Comparison of ENCODE assay signal across 9 mouse cellular contexts in genomic region chr9:107961881-107962280, GRCm38 (mm10). TPM values are rescaled to one million over a fixed set of nuclear protein-coding genes. Genes with fewer than 3 reads are reported as not detected.
DNase-seq lines count a peak whose midpoint lies in the region; ATAC-seq and TF ChIP-seq lines count a peak whose summit lies in the region.
"Had no signal": no experiment of that assay in that cellular context is flagged by ENCODE, and none has a peak within 500 bp of the region (broad histone marks: within the 10 kb centered on the region; RNA-seq: fewer than 3 reads in every experiment).

No protein-coding gene starts in this region.

- peak overlapping the region; percentile 29 for H3K4me2 ChIP-seq in hindbrain, embryonic 13.5 days

- no peak overlapping the region for H3K4me3 ChIP-seq in hindbrain, embryonic 13.5 days
- no peak overlapping the region for H3K4me3 ChIP-seq in liver, adult 2 months (ENCODE audit: insufficient read depth, low read depth, low read length)

- peak; percentile 54 for ATAC-seq in hindbrain, embryonic 13.5 days (ENCODE audit: low FRiP score)
- ATAC-seq in erythroid progenitor cell, adult 5-6 weeks (replicated peaks; ENCODE audit: low FRiP score, poor library complexity, severe bottlenecking), result no peak

- H3K9ac ChIP-seq in hindbrain, embryonic 13.5 days, result peak overlapping the region; percentile 51
- H3K9ac ChIP-seq in liver, adult 2 months (ENCODE audit: low read depth, low read length), result no peak overlapping the region

- no peak for TF ChIP-seq POLR2A in liver, adult 2 months (IDR thresholded peaks at IDR 0.05; ENCODE audit: extremely low read depth, insufficient read depth, low read length)

- 57% methylated on average over 5 of the region's 5 CpGs for WGBS in hindbrain, embryonic 13.5 days
- 83% methylated on average over 5 of the region's 5 CpGs for WGBS in liver, adult 2 months

- no peaks in the 10 kb centered on the region for H3K27me3 ChIP-seq in hindbrain, embryonic 13.5 days
- no peaks in the 10 kb centered on the region for H3K27me3 ChIP-seq in liver, adult 2 months (ENCODE audit: control insufficient read depth, insufficient read depth, low read length)

- no peaks in the 10 kb centered on the region for H3K79me2 ChIP-seq in liver, adult 2 months (ENCODE audit: control insufficient read depth, insufficient read depth, low read length)

- H3K9me3 ChIP-seq in hindbrain, embryonic 13.5 days, result no peaks in the 10 kb centered on the region

- peak; percentile 35 for DNase-seq in kidney, postnatal 14 days
- no peak for DNase-seq in kidney, adult 8-10 months
- peak; percentile 59 for DNase-seq in adipocyte (ENCODE audit: low spot score)
- no peak for DNase-seq in liver, adult 2 months (ENCODE audit: extremely low read depth, low read depth, low spot score)
- peak; percentile 80 for DNase-seq in telencephalon, adult 2 months (ENCODE audit: low read depth, low spot score)
- no peak for DNase-seq in gastrocnemius, adult 8-10 months (ENCODE audit: low spot score in 2 of 2)

- H3K27ac ChIP-seq in hindbrain, embryonic 13.5 days, result peak overlapping the region; percentile 77
- no peak overlapping the region for H3K27ac ChIP-seq in liver, adult 2 months (replicated peaks; ENCODE audit: insufficient read depth, low read depth, low read length)

- peak; percentile 25; the same call in 1 of the 2 replicates for TF ChIP-seq CTCF in liver, adult 2 months (IDR thresholded peaks at IDR 0.05; ENCODE audit: low read depth, low read length)

- peaks cover 9% of the 10 kb centered on the region; the same call in 1 of the 2 replicates for H3K36me3 ChIP-seq in hindbrain, embryonic 13.5 days
- no peaks in the 10 kb centered on the region for H3K36me3 ChIP-seq in liver, adult 2 months (ENCODE audit: control insufficient read depth, insufficient read depth, low read length)

- peaks cover 17% of the 10 kb centered on the region for H3K4me1 ChIP-seq in hindbrain, embryonic 13.5 days (replicated peaks)
- no peaks in the 10 kb centered on the region for H3K4me1 ChIP-seq in liver, adult 2 months (ENCODE audit: control insufficient read depth, insufficient read depth, low read length)

RNA-seq across cellular contexts. Expression of gene Traip, which starts 11.9 kb away (rescaled TPM):
- polyA plus RNA-seq in hindbrain, embryonic 13.5 days (2015; fragmentation: Nextera tagmentation; extraction: Ambion mirVana), result 7.7 and 9.5 TPM in 2 replicates
- total RNA-seq in liver, adult 2 months (2014; rRNA removed), result 0.18 and 0.40 TPM in 2 replicates
- polyA plus RNA-seq in liver, adult 2 months (2012; rRNA removed), result 0.12 and 0.21 TPM in 2 replicates
- total RNA-seq in erythroid progenitor cell, adult 5-6 weeks (2015; ENCODE audit: low replicate concordance), result 12.6 and 19.3 TPM in 2 replicates
- total RNA-seq in erythroid progenitor cell, adult 5-6 weeks (2017; ENCODE audit: low replicate concordance), result 50.4 and 51.5 TPM in 2 replicates
- total RNA-seq in gastrocnemius, adult 8-10 months (2022), result 1 to 10 TPM in 1 of 4 experiments, under 1 TPM in 3; 0.47 to 1.6 (median 0.57) TPM

RNA-seq across cellular contexts. Expression of gene Uba7, which starts 13.4 kb away (rescaled TPM):
- 4.8 and 5.8 TPM in 2 replicates for polyA plus RNA-seq in hindbrain, embryonic 13.5 days (2015; fragmentation: Nextera tagmentation; extraction: Ambion mirVana)
- 16.4 and 22.0 TPM in 2 replicates for total RNA-seq in liver, adult 2 months (2014; rRNA removed)
- polyA plus RNA-seq in liver, adult 2 months (2012; rRNA removed), result 19.3 and 30.6 TPM in 2 replicates
- 365 and 400 TPM in 2 replicates for total RNA-seq in erythroid progenitor cell, adult 5-6 weeks (2015; ENCODE audit: low replicate concordance)
- total RNA-seq in erythroid progenitor cell, adult 5-6 weeks (2017; ENCODE audit: low replicate concordance), result 262 and 332 TPM in 2 replicates
- 1 to 10 TPM; 2.2 to 2.7 (median 2.5) TPM for total RNA-seq in gastrocnemius, adult 8-10 months (2022)

RNA-seq across cellular contexts. Expression of gene Gm20661, which starts 21.0 kb away (rescaled TPM):
- polyA plus RNA-seq in hindbrain, embryonic 13.5 days (2015; fragmentation: Nextera tagmentation; extraction: Ambion mirVana), result 1.1 and 1.4 TPM in 2 replicates
- not detected in 2 replicates for total RNA-seq in liver, adult 2 months (2014; rRNA removed)
- 0.10 TPM in 1 of 2 replicates, not detected in the other for polyA plus RNA-seq in liver, adult 2 months (2012; rRNA removed)
- total RNA-seq in erythroid progenitor cell, adult 5-6 weeks (2015; ENCODE audit: low replicate concordance), result 1.1 TPM in 1 of 2 replicates, not detected in the other
- 0.64 and 4.2 TPM in 2 replicates for total RNA-seq in erythroid progenitor cell, adult 5-6 weeks (2017; ENCODE audit: low replicate concordance)
- not detected for total RNA-seq in gastrocnemius, adult 8-10 months (2022)
- polyA plus RNA-seq: large intestine, adult 2 months had no signal

RNA-seq across cellular contexts. Expression of gene Inka1, which starts 23.8 kb away (rescaled TPM):
- polyA plus RNA-seq in hindbrain, embryonic 13.5 days (2015; fragmentation: Nextera tagmentation; extraction: Ambion mirVana), result 20.2 and 21.3 TPM in 2 replicates
- 0.87 and 1.3 TPM in 2 replicates for total RNA-seq in liver, adult 2 months (2014; rRNA removed)
- polyA plus RNA-seq in liver, adult 2 months (2012; rRNA removed), result 1.1 and 1.7 TPM in 2 replicates
- 26.0 and 44.3 TPM in 2 replicates for total RNA-seq in erythroid progenitor cell, adult 5-6 weeks (2015; ENCODE audit: low replicate concordance)
- total RNA-seq in erythroid progenitor cell, adult 5-6 weeks (2017; ENCODE audit: low replicate concordance), result 34.4 and 43.8 TPM in 2 replicates
- total RNA-seq in gastrocnemius, adult 8-10 months (2022), result 1 to 10 TPM; 1.3 to 2.5 (median 2.0) TPM

RNA-seq across cellular contexts. Expression of gene Camkv, which starts 26.4 kb away (rescaled TPM):
- 12.4 and 13.3 TPM in 2 replicates for polyA plus RNA-seq in hindbrain, embryonic 13.5 days (2015; fragmentation: Nextera tagmentation; extraction: Ambion mirVana)
- 0.07 TPM in 1 of 2 replicates, not detected in the other for total RNA-seq in liver, adult 2 months (2014; rRNA removed)
- polyA plus RNA-seq in liver, adult 2 months (2012; rRNA removed), result not detected in 2 replicates
- total RNA-seq in erythroid progenitor cell, adult 5-6 weeks (2015; ENCODE audit: low replicate concordance), result not detected in 2 replicates
- 0.13 TPM in 1 of 2 replicates, not detected in the other for total RNA-seq in erythroid progenitor cell, adult 5-6 weeks (2017; ENCODE audit: low replicate concordance)
- under 1 TPM; 0.20 to 0.46 (median 0.35) TPM for total RNA-seq in gastrocnemius, adult 8-10 months (2022)

Comparison
In these comparisons a context has a peak if more than half of its experiments do, and no peak if none do; other contexts are left out.
1. DNase-seq: peak in kidney, postnatal 14 days (single experiment), adipocyte (single experiment) and telencephalon, adult 2 months (single experiment); none in kidney, adult 8-10 months (0 of 2), liver, adult 2 months (single experiment) and gastrocnemius, adult 8-10 months (0 of 2).
2. RNA of gene Uba7, which starts 13.4 kb away (total RNA-seq): 262 to 400 TPM in erythroid progenitor cell, adult 5-6 weeks; 16.4 to 22.0 TPM in liver, adult 2 months and 2.2 to 2.7 TPM in gastrocnemius, adult 8-10 months; every median in the first group is over 10 times any median in the second.